Mouse (Mus musculus): Measurements from ENCODE around the gene Gm10959. TPM values are rescaled to one million over a fixed set of nuclear protein-coding genes. Genes with fewer than 3 reads are reported as not detected.

Gm10959 gene
- polyA plus RNA-seq, 1 experiment from 2014 or later, result not detected

GRCm38 (mm10) chr3:122918672-122919071 is 488 bp downstream of the Gm10959 start:
- no peak overlapping the region for H3K9ac ChIP-seq
- H3K4me1 ChIP-seq (ENCODE audit: insufficient read depth), result no peaks in the 10 kb centered on the region
- no peak overlapping the region for H3K27ac ChIP-seq (ENCODE audit: low read depth)
- WGBS, result 58% methylated on average over 2 of the region's 2 CpGs
- H3K4me2 ChIP-seq, result no peak overlapping the region
- H3K9me3 ChIP-seq (ENCODE audit: low read depth, low read length), result no peaks in the 10 kb centered on the region
- H3K4me3 ChIP-seq (ENCODE audit: low read depth, low read length), result no peak overlapping the region
- no peak for DNase-seq
- no peaks in the 10 kb centered on the region for H3K27me3 ChIP-seq (ENCODE audit: insufficient read depth, low read length)
- ATAC-seq (ENCODE audit: insufficient read depth), result no peak
- H3K36me3 ChIP-seq (ENCODE audit: insufficient read depth), result no peaks in the 10 kb centered on the region
- no peak for TF ChIP-seq CTCF (IDR thresholded peaks at IDR 0.05; ENCODE audit: low read depth)

GRCm38 (mm10) chr3:122916191-122916680 is 2.9 kb downstream of the Gm10959 start:
- ATAC-seq (ENCODE audit: insufficient read depth), result no peak
- H3K4me1 ChIP-seq (ENCODE audit: insufficient read depth), result no peaks in the 10 kb centered on the region
- H3K4me3 ChIP-seq (ENCODE audit: low read depth, low read length), result no peak overlapping the region
- no peaks in the 10 kb centered on the region for H3K9me3 ChIP-seq (ENCODE audit: low read depth, low read length)
- no peak for DNase-seq
- no peak overlapping the region for H3K4me2 ChIP-seq
- no peaks in the 10 kb centered on the region for H3K36me3 ChIP-seq (ENCODE audit: insufficient read depth)
- no peak overlapping the region for H3K9ac ChIP-seq
- no peaks in the 10 kb centered on the region for H3K27me3 ChIP-seq (ENCODE audit: insufficient read depth, low read length)
- no peak for TF ChIP-seq CTCF (IDR thresholded peaks at IDR 0.05; ENCODE audit: low read depth)
- WGBS, result 77% methylated on average over 6 of the region's 6 CpGs
- H3K27ac ChIP-seq (ENCODE audit: low read depth), result no peak overlapping the region

- Histone ChIP-seq H3K4me2 (no peak overlapping the region), H3K4me3 (ENCODE audit: low read depth, low read length) (no peak overlapping the region), H3K27me3 (ENCODE audit: insufficient read depth, low read length) (no peaks in the 10 kb centered on the region), H3K4me1 (ENCODE audit: insufficient read depth) (no peaks in the 10 kb centered on the region), H3K9me3 (ENCODE audit: low read depth, low read length) (no peaks in the 10 kb centered on the region), H3K27ac (ENCODE audit: low read depth) (no peak overlapping the region), H3K36me3 (ENCODE audit: insufficient read depth) (no peaks in the 10 kb centered on the region), H3K9ac (no peak overlapping the region)
- TF ChIP-seq CTCF (IDR thresholded peaks at IDR 0.05; ENCODE audit: low read depth), result no peak
- no peak for DNase-seq
- WGBS, result 74% methylated on average over 5 of the region's 5 CpGs
- ATAC-seq (ENCODE audit: insufficient read depth), result no peak
Measured at GRCm38 (mm10) chr3:122915493-122915892, 3.7 kb downstream of the Gm10959 start.

- DNase-seq (no peak), ATAC-seq (ENCODE audit: insufficient read depth) (no peak)
- Histone ChIP-seq H3K27ac (ENCODE audit: low read depth) (no peak overlapping the region), H3K4me1 (ENCODE audit: insufficient read depth) (no peaks in the 10 kb centered on the region), H3K4me2 (no peak overlapping the region), H3K9me3 (ENCODE audit: low read depth, low read length) (no peaks in the 10 kb centered on the region), H3K4me3 (ENCODE audit: low read depth, low read length) (no peak overlapping the region), H3K27me3 (ENCODE audit: insufficient read depth, low read length) (no peaks in the 10 kb centered on the region), H3K9ac (no peak overlapping the region), H3K36me3 (ENCODE audit: insufficient read depth) (no peaks in the 10 kb centered on the region)
- 85% methylated on average over 2 of the region's 2 CpGs for WGBS
- TF ChIP-seq CTCF (IDR thresholded peaks at IDR 0.05; ENCODE audit: low read depth), result no peak
Measured at GRCm38 (mm10) chr3:122907841-122908240, 11.3 kb downstream of the Gm10959 start.

GRCm38 (mm10) chr3:122903746-122904433 is 15.3 kb downstream of the Gm10959 start:
- H3K36me3 ChIP-seq (ENCODE audit: insufficient read depth), result no peaks in the 10 kb centered on the region
- H3K4me1 ChIP-seq (ENCODE audit: insufficient read depth), result no peaks in the 10 kb centered on the region
- peak; percentile 56; the same call in 1 of the 2 replicates for ATAC-seq (ENCODE audit: insufficient read depth)
- no peak overlapping the region for H3K27ac ChIP-seq (ENCODE audit: low read depth)
- no peak overlapping the region for H3K9ac ChIP-seq
- peak; percentile 90 for DNase-seq
- no peaks in the 10 kb centered on the region for H3K27me3 ChIP-seq (ENCODE audit: insufficient read depth, low read length)
- TF ChIP-seq CTCF (IDR thresholded peaks at IDR 0.05; ENCODE audit: low read depth), result peak; percentile 87
- WGBS, result 39% methylated on average over 12 of the region's 12 CpGs
- H3K4me2 ChIP-seq, result no peak overlapping the region
- H3K9me3 ChIP-seq (ENCODE audit: low read depth, low read length), result no peaks in the 10 kb centered on the region
- H3K4me3 ChIP-seq (ENCODE audit: low read depth, low read length), result no peak overlapping the region

GRCm38 (mm10) chr3:122898254-122898653 is 20.9 kb downstream of the Gm10959 start:
- H3K27ac ChIP-seq (ENCODE audit: low read depth), result no peak overlapping the region
- DNase-seq, result no peak
- no peak for ATAC-seq (ENCODE audit: insufficient read depth)
- H3K4me3 ChIP-seq (ENCODE audit: low read depth, low read length), result no peak overlapping the region
- no peak overlapping the region for H3K9ac ChIP-seq
- 51% methylated on average over 6 of the region's 6 CpGs for WGBS
- no peaks in the 10 kb centered on the region for H3K4me1 ChIP-seq (ENCODE audit: insufficient read depth)
- no peaks in the 10 kb centered on the region for H3K9me3 ChIP-seq (ENCODE audit: low read depth, low read length)
- no peaks in the 10 kb centered on the region for H3K27me3 ChIP-seq (ENCODE audit: insufficient read depth, low read length)
- no peak for TF ChIP-seq CTCF (IDR thresholded peaks at IDR 0.05; ENCODE audit: low read depth)
- H3K36me3 ChIP-seq (ENCODE audit: insufficient read depth), result no peaks in the 10 kb centered on the region
- H3K4me2 ChIP-seq, result no peak overlapping the region

GRCm38 (mm10) chr3:122895189-122895731 is 23.9 kb downstream of the Gm10959 start:
- no peak overlapping the region for H3K4me2 ChIP-seq

More at GRCm38 (mm10) chr3:122895189-122895731, 23.9 kb downstream of the Gm10959 start:
- Histone ChIP-seq H3K4me1 (ENCODE audit: insufficient read depth) (no peaks in the 10 kb centered on the region), H3K36me3 (ENCODE audit: insufficient read depth) (no peaks in the 10 kb centered on the region), H3K27ac (ENCODE audit: low read depth) (no peak overlapping the region), H3K9ac (no peak overlapping the region), H3K4me3 (ENCODE audit: low read depth, low read length) (no peak overlapping the region), H3K27me3 (ENCODE audit: insufficient read depth, low read length) (no peaks in the 10 kb centered on the region), H3K9me3 (ENCODE audit: low read depth, low read length) (no peaks in the 10 kb centered on the region)
- ATAC-seq (ENCODE audit: insufficient read depth), result no peak
- DNase-seq, result no peak
- 57% methylated on average over 11 of the region's 11 CpGs for WGBS
- no peak for TF ChIP-seq CTCF (IDR thresholded peaks at IDR 0.05; ENCODE audit: low read depth)
